Mouse (Mus musculus) kidney, postnatal 10 days (tissue): ENCODE measurements at regions not wholly inside any gene's neighbourhood (a gene's known extent, or its start where the extent isn't known, plus 50 kb on each side); places are given as distances from the start of the nearest gene placed in this dataset.

Source experiments
- DNase-seq: peaks from one replicate; pipeline ENCODE4 v3.0.0; 2021; ENCODE audit warnings: mixed read lengths

DNA sequence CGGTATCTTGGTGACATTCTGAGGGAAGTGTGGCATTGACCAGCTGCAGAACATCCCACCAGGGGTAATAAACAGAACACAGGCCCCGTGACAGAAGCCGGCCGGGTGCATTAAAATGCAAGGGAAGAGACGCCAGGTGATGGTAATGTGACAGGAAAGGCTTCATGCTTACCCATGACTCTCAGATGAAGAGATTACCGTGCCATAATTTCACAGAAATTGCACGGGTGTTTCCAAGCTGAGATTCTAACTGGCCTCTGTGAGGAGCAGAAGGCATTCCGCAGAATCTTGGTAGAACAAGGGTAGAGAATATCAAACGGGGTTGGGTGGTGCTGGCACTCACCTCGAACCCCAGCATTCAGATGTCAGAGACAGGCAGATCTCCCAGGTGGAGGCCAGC, 362.4 kb upstream of the 3110018I06Rik start:
- DNase-seq = no peak

DNA sequence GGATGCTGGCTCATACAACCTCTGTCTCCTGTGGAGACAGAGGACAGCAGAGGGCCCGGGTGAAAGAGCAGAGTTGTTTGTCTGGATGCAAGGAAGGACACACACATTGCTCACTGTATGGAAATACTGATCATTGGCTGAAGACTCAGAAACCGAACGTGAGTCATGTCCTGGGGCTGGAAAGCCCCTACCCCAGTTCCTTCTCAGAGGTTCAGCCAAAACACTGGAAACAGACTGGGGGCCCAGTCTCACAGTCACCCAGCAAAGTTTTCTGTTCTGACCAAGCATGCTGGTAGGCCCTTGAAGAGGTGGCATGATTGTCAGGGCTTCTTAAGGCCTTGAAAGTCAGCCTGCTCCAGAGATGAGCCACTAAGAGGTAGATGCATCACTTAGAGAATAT, 360.8 kb upstream of the 3110018I06Rik start:
- no peak for DNase-seq

DNA sequence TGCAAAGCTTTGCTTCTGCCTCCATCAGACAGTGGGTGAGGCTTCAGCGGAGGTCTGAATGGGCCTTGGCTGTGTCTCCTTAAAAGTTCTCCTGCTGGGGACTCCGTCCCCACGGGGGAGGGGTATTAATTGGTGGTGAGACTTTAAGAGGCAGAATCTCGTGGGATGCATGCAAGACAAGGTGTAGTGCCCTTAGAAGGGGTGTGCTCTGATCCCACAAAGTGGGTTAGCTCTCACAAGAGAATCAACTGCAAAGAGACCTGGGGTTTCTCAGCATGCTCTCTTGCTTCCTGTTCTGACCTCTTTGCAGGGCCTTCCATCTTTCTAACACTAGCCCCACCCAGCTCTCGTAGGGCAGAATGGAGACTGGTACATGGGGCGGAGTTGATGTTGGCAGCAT, 359.2 kb upstream of the 3110018I06Rik start:
- no peak for DNase-seq

DNA sequence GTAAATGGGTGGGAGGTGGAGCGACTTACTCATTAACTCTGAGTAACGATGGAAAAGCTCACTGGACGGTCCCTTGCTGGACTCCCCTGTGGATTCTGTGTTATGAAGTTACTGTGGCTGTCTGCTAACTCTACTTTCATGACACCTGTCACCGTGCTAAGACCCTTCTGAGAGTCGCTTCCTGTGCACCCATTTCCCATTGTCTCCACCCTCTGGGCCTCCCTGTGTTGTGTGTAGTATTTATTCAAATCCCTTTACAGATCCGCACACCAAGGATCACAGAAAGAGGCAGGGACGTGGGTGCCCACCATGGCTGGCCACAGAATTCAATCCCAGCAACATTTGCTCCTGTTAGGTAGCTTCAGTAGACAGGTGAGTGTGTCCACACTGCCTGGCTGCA, 357.1 kb upstream of the 3110018I06Rik start:
- DNase-seq = no peak

DNA sequence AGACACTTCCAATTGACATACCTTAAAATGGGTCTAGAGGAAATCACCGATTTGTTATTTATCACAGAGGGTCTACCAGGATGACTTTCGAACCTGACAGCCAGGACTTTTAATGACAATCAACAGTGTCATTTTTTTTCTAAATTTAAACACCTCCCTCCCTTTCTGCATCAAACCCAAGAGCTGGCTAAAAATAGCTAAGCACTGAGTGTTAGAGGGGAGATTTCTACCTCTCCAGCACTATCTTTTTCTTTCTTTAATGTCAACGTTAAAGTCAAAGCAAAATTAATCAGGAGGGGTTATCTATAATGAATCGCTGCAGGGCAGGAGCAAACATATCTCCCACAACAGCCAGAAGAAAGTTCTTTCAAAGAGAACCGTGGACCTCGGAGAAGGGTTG, 356.6 kb upstream of the 3110018I06Rik start:
- no peak for DNase-seq

DNA sequence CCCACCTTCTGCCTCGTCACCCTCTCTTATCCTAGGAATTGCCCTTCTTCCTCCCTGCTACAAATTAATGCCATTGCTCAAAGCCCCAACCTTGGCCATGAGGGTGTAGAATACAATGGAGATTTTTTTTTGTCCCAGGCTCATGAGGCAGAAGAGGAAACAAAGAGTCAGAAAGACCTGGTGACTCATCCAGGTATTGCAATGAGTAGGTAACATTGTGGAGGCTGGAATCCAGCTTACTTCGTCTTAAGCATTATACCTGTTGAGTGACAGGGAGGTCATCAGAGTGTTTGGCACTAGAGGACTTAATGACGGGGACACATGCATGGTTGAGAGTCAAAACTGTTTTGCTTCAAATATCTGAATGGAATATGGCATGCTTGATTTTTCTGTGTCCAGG, 355.9 kb upstream of the 3110018I06Rik start:
- no peak for DNase-seq

DNA sequence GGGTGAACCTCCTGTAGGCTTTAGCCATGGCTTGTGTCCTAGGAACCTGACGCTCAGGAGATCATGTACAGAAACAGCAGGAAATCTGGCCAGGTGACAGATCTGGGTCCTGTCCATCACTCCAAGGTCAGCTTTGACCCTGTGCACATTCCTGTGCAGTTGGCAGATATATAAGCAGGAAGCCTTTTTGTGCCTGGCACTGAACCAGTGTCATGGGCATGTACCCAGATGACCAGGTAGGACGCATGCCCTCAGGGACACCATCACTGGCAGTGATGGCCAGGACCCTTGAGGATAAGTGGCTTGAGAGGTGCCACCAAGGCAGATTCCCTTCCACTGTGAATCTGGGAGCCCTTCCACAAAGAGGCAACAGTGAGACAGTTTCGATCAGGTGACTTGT, 354.1 kb upstream of the 3110018I06Rik start:
- DNase-seq = no peak

DNA sequence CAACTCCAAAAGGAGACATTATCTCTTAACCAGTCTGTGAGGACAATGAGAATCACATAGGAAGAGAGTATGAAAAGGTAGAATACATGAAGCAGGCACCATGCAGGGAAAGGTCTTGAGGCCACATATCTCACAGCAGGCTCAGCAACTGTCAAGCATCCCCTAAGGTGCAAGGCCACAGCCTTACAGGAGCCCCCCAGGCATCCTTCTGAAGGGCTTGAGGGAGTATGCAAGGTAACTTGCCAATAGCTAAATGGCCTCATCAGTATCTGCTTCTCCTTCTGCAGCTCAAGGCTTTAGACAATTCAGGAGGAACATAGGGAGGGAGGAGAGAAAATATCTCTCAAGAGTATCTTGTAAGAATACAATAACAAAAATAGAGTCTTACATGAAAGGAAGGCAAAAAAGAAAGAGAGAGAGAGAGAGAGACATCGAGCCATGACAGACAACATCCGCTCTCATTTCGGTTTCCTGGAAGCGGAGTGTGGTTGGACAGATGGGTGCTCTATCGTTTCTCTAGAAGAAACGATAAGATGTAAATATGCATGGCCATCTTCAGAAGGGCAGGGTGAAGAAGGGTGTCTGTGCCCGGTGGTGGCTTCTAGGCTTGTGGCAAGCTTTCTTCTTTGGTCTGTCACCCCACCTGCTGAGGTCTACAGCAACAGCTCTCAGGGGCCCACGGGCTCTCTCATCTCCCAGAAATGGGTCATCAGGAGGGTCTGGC, 349.6 kb upstream of the 3110018I06Rik start:
- DNase-seq = no peak

DNA sequence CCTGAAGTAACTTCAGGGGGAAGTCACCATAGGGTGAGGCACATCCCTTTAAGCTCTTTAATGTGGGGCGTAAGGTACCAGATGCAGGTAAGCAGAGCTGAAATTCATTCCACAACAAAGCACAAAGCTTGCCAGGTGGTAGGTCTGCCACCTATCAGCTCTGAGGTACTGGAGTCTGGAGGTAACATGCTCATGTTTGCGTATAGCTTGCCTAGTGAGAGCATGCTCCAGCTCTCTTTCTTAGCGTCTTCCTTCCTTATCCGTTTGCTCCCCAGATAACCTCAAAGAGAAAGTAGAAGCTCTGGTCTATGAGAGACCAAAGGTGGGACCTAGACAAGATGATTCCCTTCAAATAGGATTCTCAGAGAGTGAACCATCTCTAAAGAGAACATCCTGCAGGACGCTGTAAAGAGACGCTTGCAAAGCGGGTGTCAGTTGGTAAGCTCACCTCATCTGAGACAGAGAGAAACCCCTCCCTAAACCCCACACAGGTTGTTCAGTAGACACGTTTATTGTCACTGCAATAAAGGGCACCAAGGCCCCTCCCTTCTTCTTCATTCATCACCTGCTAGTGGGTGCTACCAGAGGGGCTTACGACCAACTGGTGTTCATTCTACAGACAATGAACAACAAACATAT, 347.4 kb upstream of the 3110018I06Rik start:
- DNase-seq = no peak

DNA sequence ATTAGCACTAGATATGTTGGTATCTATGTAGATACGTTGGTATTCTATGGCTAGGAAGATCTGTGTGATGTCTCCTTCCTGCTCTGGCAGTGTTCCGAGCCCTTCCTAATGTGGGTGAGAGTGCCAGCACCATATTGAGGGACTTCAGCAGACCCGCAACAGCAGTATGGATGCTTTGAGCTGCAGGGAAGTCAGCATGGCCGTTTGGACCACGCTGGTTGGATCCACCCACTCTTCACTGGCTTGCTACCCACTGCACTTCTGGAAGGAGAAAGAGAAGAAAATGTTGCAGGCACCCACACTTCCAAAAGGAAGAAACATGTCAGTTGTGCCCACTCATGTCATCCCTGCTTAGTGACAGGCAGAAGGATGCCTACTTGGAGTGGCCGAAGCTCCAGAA, 346.2 kb upstream of the 3110018I06Rik start:
- no peak for DNase-seq

DNA sequence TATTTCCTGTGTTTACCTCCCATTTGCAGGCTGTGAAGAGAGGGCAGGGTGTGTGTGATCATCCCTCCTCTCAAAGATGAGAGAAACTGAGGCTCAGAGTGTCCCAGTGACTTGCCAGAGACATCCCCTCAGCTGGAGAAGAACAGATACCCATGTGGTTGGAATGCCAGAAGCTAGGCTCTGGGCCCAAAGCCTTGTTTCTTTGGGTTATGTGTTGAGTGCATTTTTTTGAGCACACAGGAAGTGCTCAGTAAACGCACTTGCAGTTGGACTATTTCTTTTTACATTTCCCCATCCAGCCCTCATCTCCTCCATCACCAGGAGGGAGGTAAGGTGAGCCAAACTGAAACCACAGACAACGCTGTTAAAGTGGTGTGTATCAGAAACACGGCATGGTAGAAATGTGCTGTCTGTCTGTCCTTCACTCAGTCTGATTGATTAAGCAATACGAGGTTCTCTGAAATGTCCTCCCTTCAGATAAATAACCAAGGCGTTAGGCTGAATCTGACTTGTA, 341.8 kb upstream of the 3110018I06Rik start:
- DNase-seq = no peak

DNA sequence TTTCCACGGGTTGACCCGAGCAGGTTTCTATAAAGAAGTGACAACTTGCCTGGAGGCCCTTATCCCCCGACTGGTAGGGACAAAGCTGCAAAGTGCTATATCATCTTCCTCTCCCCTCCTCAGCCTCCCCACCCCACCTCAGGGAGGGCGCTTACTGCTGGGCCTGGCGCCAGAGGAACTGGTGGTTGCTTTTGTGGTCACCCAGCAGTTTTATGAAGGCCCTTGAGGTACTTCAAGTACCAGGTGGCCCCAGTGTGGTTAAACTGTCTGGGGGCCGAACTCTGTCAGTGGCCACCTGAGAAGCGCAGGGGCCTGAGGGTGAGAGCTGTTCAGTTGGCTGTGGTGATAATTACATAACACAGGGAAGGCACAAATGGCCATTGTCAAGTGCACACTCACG, 340.0 kb upstream of the 3110018I06Rik start:
- DNase-seq = no peak

DNA sequence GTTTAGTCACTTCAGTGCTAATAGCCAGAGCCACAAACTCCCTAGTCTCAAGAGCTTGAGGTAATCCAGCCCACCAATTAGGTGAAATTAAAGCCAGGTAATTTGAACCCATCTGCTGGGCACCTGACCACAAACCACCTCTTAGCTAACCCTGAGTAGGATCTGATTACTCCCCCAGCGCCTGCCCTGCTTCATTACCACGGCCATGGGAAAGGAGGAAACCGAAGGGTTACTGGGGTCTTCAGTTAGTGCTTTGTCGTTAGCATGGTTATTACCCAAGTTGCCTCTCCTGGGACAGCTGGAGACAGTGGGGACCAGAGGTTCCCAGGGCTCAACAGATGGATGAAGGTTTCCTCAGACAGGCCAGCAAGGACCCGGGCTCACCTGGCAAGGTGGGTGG, 337.3 kb upstream of the 3110018I06Rik start:
- no peak for DNase-seq

DNA sequence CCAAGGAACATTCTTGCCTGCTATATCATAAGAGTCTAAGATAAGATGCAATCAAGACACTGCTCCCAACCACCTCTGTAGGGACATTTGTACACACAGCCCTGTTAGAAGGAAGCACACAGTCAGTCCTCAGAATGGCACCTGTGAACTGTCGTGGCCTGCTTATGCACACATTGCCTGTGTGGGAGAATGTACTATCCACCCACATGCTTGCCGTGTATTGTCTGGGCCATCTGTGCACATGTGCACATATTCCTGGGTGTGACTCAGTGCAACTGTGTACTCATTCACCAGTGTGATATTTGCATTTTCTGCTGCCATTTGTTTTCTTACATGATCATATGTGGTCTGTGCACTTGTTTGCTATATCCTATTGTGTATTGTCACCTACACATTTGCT, 333.8 kb upstream of the 3110018I06Rik start:
- no peak for DNase-seq

DNA sequence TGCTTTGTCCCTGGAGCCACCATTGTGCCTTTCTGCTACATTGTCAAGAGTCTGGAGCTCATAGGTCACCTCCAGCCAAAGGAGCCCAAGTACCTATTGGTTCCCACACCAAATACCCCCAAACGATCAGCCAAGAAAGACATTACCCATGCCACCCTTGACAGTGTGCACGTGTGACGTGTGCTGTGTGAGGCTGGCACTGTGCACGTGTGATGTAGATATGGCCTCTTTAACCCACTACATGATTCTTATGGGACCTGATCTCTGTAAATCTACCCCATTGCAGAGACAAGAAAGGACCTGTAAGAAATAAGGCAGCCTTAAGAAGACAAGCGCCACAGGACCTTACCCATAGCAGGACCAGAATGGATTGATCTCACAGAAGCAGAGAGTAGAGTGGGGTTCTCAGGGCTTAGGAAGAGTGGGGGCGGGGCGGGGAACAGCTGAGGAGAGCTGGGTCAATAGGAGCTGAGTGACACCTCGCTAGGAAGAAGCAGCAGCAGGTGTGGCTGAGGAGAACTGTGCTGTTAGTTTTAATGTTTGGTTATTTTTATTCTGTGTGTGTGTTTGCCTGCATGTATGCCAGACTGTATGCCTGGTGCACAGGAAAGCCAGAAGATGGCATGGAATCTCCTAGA, 331.5 kb upstream of the 3110018I06Rik start:
- DNase-seq = no peak

DNA sequence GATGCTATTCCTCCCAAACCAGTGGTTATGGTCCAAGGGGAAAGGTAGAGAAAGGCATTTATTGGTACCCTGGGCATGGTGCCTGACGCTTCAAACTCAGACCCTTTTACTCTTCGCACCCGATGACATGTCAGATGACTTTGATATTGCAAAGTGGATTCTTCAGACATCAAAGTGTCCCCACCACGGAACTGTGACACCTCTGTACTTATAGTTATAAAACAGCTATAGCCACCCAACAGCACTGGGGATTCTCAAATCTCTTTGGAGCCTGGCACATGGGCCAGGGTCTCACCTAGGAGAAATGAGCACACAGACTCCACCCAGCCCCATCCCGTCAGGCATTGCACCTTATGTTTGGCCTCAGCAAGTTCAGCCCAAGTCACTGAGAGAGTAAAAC, 329.3 kb upstream of the 3110018I06Rik start:
- no peak for DNase-seq

DNA sequence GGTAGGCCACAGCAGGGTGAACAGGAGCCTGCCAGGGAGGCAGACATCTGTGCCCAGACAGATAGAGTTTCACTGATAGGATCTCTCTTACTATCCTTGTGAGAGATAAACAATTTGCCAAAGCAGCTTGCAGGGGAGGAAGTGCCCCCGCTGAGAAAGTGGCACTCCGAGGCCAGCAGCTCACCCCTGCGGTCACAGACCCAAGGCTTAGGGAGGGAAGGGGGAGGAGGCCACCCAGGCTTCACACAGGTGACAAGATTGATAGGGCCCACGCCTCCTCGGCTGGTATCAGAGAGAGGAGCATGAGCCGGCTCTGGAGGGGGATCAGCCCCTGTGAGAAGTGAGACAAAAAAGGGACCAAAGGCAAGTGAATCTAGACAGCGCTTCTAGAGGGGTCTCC, 328.3 kb upstream of the 3110018I06Rik start:
- no peak for DNase-seq

DNA sequence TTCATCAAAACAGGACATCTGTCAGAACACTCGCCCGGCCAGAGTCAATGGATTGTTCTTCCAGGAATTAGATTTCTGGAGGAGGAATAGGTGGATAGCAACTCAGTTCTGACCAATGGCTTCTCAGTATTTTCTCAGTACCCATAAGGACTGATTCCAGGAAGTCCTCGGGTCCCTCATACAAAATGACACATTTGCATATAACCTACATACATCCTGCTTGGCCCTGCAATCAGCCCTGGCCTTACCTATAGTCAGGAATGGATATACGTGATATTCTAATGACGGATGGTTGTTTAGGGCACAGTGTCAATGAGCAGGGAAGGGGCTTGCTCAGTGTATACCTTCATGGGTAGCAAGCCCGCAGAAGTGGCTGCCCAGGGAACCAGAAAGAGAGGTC, 327.8 kb upstream of the 3110018I06Rik start:
- no peak for DNase-seq

DNA sequence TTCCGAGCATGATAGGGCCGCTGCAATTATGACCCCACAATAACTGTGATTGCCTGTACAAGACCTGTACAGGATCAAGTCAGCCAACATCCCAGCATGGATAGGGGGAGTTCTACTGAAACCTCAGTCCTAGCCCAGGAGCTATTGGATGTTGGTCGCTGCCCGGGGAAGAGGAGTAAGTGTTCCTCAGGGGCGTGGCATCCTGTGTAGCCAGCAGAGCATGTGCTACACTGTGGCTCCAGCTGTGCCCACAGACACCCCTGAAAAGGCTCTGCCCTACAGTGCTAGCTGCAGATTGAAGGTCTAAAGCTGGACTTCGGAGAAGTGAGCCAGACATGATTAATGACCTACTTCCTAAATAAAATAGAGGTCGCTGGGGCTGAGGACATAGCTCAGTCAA, 317.5 kb upstream of the 3110018I06Rik start:
- DNase-seq = no peak

DNA sequence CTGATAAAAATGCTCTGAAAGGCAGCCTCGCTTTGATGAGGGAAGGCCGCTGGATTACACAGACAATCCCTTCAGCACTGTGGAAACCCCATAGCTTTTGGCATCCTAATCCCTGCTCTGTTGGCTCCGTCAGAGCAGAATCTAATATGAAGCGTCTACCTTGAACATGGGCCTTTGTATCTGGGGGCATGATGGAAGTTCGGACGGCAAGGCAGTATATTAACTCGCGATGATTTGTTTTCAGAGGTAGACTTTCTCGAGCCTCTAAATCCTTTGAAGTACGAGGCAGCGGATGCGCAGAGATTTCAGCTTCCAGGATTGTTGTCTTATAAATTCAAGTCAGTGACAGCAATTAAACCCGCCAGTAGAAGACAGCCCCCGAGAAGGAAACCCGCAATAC, 316.8 kb upstream of the 3110018I06Rik start:
- no peak for DNase-seq

DNA sequence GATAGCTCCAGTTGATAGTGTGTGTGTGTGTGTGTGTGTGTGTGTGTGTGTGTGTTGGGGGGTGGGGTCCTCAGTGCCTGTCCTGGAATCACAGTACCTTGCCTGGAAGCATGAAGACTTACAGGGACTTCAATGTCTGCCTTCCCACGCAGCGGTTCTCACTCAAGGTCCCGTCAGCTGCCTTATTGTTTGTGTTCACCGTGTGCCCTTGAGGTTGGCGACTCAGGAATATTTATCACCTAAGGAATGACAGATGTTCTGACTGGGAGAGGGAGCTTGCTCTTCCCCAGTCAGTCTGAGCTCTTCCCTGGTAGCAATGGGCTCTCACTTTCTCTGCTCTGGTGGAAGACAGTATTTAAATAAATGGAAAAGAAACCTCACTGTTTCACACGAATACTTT, 309.8 kb upstream of the 3110018I06Rik start:
- DNase-seq = no peak

DNA sequence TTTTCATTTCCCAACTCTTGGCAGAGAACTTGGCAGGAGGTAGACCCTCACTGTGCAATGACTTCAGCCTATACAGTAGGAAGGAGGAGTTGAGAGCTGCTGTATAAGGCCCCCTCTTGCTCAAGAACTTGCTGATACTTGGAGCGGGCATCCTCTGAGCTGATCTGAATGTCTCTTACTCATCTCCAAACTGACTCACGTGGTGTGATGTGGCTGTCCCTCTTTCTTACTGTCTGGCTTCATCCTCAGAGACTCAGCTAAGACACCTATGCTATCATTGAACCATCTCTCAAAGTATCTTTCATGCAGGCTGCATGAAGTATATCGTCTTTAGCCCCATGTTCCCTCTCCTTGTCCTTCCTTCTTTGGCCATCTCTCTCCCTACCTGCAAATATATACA, 307.9 kb upstream of the 3110018I06Rik start:
- DNase-seq = no peak

DNA sequence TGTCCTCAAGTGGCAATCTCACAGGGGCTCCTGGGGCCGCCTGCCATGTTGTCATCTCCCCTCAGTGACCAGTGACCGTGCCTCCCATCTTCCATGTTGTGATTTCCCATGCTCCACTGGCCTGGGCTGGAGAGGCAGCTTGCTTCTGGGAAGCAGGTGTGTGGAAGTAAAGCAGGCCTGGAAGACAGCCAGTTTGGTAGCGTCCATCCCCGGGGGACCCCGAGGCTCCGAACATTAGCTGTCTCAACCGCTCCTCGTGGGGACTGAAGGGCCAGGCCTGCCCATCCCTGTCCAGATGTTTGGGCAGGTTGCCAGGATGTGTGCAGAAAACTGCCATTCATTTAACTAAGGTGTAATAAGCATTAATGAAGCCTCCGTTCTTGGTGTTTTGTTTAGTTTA, 307.1 kb upstream of the 3110018I06Rik start:
- DNase-seq = no peak

DNA sequence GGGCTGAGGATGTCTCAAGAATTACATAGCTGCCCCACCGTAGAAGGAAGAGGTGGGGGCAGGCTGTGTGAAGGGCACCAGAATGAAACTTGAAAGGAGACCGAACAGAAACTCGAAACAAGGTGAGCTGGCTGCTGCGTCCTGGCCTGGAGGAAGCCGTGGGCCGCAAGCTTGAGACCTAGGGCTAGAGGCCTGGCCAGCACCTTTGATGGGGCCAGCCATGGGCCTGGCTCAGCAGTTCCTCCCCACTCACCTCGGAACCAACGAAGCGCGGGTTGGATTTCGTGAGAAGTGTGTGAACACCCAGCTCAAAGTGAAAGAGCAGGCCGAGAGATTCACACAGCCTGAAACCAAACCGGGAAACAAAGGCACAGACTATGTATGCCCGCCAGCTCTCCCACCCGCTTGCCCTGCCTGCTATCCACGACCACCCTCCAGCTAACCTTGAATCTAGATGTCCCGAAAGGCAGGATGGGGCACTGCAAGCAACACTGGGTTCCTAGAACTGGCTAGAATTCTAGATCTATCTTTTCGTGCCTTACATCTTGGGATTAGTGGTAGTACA, 306.3 kb upstream of the 3110018I06Rik start:
- DNase-seq = no peak
